Mouse (Mus musculus): ENCODE measurements around the gene Olfm2. TPM values are rescaled to one million over a fixed set of nuclear protein-coding genes. Genes with fewer than 3 reads are reported as not detected.

Gene Olfm2
- polyA plus RNA-seq (2012; ENCODE audit: low replicate concordance): not detected in 2 replicates

GRCm38 (mm10) chr9:20746017-20746660 lies at the start of gene Olfm2:
TSS of gene Olfm2 (minus strand) at chr9:20746349.

GRCm38 (mm10) chr9:20651602-20652259 lies 94.4 kb downstream of the Olfm2 start, which contains the start of gene Pin1:
TSS of gene Pin1 (plus strand) at chr9:20652095.

DNA sequence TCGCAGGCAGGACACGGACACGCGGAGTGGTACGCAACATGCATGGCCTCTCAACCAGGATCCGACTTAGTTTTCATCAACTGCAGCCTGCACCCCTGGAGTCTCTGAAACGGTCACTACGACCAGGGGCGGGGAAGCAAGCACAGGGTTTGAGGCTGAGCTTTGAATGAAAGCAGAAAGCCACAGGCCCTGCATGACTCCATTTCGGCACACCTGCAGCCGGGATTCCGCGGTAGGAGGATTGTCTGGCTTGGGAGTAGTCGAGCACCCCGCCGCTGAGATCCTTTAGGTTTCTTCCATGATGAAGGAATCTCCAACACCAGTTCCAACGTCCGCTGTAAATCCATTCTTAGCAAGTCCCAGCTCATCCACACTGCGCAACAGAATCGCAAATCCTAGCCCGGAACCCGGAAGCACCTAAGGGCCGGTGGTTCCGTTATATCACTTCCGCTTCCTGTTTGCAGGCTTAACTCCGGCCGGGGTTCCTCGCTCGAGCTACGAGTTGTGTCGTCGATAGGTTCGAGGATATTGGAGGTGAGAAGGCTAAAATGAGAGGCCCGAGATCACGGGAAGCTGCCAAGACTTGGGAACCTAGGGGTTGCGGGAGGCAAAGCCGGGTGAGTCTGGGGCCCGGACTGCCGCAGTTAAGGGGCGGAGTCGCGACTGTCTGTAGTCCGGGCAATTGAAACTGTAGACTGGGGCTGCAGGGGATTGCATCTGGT lies 101.6 kb downstream of the Olfm2 start, which contains the start of gene Fbxl12:
Fbxl12 (minus strand) TSS at position 408 of the 722 bp plus-strand sequence.

DNA sequence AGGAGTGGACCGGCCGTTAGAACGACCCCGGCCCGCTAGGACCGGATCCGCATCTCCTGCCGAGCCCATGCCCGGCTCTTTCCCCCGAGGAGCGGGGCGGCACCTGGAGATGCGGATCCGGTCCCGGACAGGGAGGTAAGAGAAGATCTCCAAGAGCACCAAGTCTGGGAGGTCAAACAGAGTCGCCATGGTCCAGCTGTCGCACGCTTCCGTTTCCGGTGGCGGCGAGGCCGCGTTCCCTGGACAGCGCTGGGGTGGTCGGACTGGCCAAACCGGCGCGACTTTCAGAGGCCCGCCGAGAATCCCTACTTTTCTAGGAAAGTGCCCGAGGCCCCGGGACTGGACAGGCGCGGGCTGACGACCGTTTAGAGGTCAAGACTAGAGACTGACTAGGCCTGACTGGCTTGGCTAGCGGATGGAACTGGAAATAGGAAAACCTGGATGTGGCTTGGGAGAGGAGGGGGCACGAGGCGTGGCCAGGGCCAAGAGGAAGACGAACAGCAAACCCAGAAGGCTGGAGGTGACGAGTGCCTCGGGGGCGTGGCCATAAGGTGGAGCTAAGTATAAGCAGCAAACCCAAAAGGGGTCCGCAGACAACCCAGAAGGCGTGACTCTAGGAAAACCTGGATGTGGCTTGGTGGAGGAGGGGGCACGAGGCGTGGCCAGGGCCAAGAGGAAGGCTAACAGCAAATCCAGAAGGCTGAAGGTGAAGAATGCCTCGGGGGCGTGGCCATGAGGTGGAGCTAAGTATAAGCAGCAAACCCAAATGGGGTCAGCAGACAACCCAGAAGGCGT lies 103.9 kb downstream of the Olfm2 start, which contains the start of gene Ubl5:
Ubl5 (plus strand) TSS at position 778 of the 795 bp plus-strand sequence.

Other genes starting within 250 kb of the Olfm2 start
- 0.42 and 1.4 TPM in 2 replicates for gene Zfp266, start 224.9 kb downstream of the Olfm2 start, polyA plus RNA-seq (2012; ENCODE audit: low replicate concordance)
- gene Zfp846, start 165.1 kb downstream of the Olfm2 start, polyA plus RNA-seq (2012; ENCODE audit: low replicate concordance): 4.7 and 16.6 TPM in 2 replicates
- 1.8 and 4.6 TPM in 2 replicates for gene Ubl5, start 103.5 kb downstream of the Olfm2 start, polyA plus RNA-seq (2012; ENCODE audit: low replicate concordance)
- gene Fbxl12, start 101.6 kb downstream of the Olfm2 start, polyA plus RNA-seq (2012; ENCODE audit: low replicate concordance): 7.7 and 22.6 TPM in 2 replicates
- 15.2 and 16.6 TPM in 2 replicates for gene Pin1, start 94.3 kb downstream of the Olfm2 start, polyA plus RNA-seq (2012; ENCODE audit: low replicate concordance)
- 0.24 and 0.25 TPM in 2 replicates for gene Col5a3, start 68.7 kb upstream of the Olfm2 start, polyA plus RNA-seq (2012; ENCODE audit: low replicate concordance)
- not detected in 2 replicates for gene Rdh8, start 72.2 kb upstream of the Olfm2 start, polyA plus RNA-seq (2012; ENCODE audit: low replicate concordance)
- 60.4 and 133 TPM in 2 replicates for gene A230050P20Rik, start 122.3 kb upstream of the Olfm2 start, polyA plus RNA-seq (2012; ENCODE audit: low replicate concordance)
- 1.7 and 3.7 TPM in 2 replicates for gene Angptl6, start 133.4 kb upstream of the Olfm2 start, polyA plus RNA-seq (2012; ENCODE audit: low replicate concordance)
- gene Ppan, start 141.8 kb upstream of the Olfm2 start, polyA plus RNA-seq (2012; ENCODE audit: low replicate concordance): 202 and 218 TPM in 2 replicates
- gene Eif3g, start 152.3 kb upstream of the Olfm2 start, polyA plus RNA-seq (2012; ENCODE audit: low replicate concordance): 272 and 644 TPM in 2 replicates
- 96.3 and 121 TPM in 2 replicates for gene Dnmt1, start 213.5 kb upstream of the Olfm2 start, polyA plus RNA-seq (2012; ENCODE audit: low replicate concordance)
- 2.7 and 3.3 TPM in 2 replicates for gene S1pr2, start 230.4 kb upstream of the Olfm2 start, polyA plus RNA-seq (2012; ENCODE audit: low replicate concordance)

All from leukemia stem cell, adult 10-12 weeks (primary cell).